Mouse (Mus musculus) A20 (cell line): ENCODE results near the gene Tspo.

Source experiments
- DNase-seq: peaks from one replicate; pipeline ENCODE4 v3.0.0-alpha.2; 2011; ENCODE audit warnings: low read depth, low spot score

Gene Tspo

GRCm38 (mm10) chr15:83541647-83542287, 21.6 kb upstream of the Tspo start:
- DNase-seq: no peak

- DNase-seq: no peak
These were observed 17.4 kb upstream of the Tspo start for GRCm38 (mm10) chr15:83546029-83546428.

GRCm38 (mm10) chr15:83547144-83547543, 16.2 kb upstream of the Tspo start:
- DNase-seq: no peak

GRCm38 (mm10) chr15:83550137-83550536, 13.3 kb upstream of the Tspo start:
- no peak for DNase-seq

GRCm38 (mm10) chr15:83553831-83554230, 9.6 kb upstream of the Tspo start:
- peak; percentile 48 for DNase-seq

GRCm38 (mm10) chr15:83555161-83555974, 8.0 kb upstream of the Tspo start:
- DNase-seq: peak; percentile 94

- DNase-seq: no peak
These were observed 2.4 kb upstream of the Tspo start for GRCm38 (mm10) chr15:83560941-83561477.

GRCm38 (mm10) chr15:83562626-83563270, 644 bp upstream of the Tspo start:
- DNase-seq: peak; percentile 87

- peak; percentile 77 for DNase-seq
These were observed 662 bp downstream of the Tspo start for GRCm38 (mm10) chr15:83563857-83564651.

- no peak for DNase-seq
These were observed 2.0 kb downstream of the Tspo start for GRCm38 (mm10) chr15:83565434-83565833.

GRCm38 (mm10) chr15:83566006-83566405, 2.6 kb downstream of the Tspo start:
- no peak for DNase-seq

- no peak for DNase-seq
These were observed 4.3 kb downstream of the Tspo start for GRCm38 (mm10) chr15:83567728-83568127.

GRCm38 (mm10) chr15:83568544-83568943, 5.2 kb downstream of the Tspo start:
- no peak for DNase-seq

- peak; percentile 27 for DNase-seq
These were observed 6.3 kb downstream of the Tspo start for GRCm38 (mm10) chr15:83569682-83570081.

- DNase-seq: peak; percentile 58
These were observed 7.2 kb downstream of the Tspo start for GRCm38 (mm10) chr15:83570641-83571040.

- DNase-seq: no peak
These were observed 8.2 kb downstream of the Tspo start for GRCm38 (mm10) chr15:83571636-83572035.

GRCm38 (mm10) chr15:83572132-83572531, 8.7 kb downstream of the Tspo start:
- no peak for DNase-seq

- no peak for DNase-seq
These were observed 10.2 kb downstream of the Tspo start for GRCm38 (mm10) chr15:83573606-83574005.

- no peak for DNase-seq
These were observed 11.4 kb downstream of the Tspo start for GRCm38 (mm10) chr15:83574731-83575351.

GRCm38 (mm10) chr15:83575543-83575942, 12.2 kb downstream of the Tspo start:
- no peak for DNase-seq

- no peak for DNase-seq
These were observed 13.3 kb downstream of the Tspo start for GRCm38 (mm10) chr15:83576651-83577050.
